Mouse (Mus musculus): ENCODE data around the gene Ddo. TPM values are rescaled to one million over a fixed set of nuclear protein-coding genes. Genes with fewer than 3 reads are reported as not detected.

Ddo gene
- total and polyA plus RNA-seq, 3 experiments, result 33.5 to 34.1 (median 33.8) TPM

DNA sequence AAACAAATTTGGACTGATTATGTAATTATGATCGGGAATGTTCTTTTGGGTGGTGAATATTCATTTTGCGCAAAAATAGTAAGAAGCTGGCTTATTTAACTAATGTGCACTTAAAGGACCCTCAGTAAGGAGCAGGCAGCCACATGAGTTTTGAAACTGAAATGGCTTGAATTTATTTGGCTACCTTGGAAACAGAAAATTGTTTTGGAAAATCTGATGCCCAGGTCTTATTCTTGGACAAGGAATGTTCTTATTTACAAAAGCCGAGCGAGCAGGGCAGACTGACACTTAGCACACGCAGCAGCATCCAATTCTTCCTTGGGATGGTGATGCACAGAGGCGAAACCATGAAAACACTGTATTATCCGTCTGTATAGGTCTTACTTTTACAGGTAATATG is 81.3 kb downstream of the Ddo start:
- TF ChIP-seq POLR2A (IDR thresholded peaks at IDR 0.05; ENCODE audit: insufficient read depth, low read depth, low read length) (no peak), EP300 (IDR thresholded peaks at IDR 0.05; ENCODE audit: insufficient read depth, low read depth, low read length) (no peak), CTCF (IDR thresholded peaks at IDR 0.05) (no peak)
- Histone ChIP-seq H3K79me2 (replicated peaks; ENCODE audit: control insufficient read depth, insufficient read depth, low read length) (no peaks in the 10 kb centered on the region), H3K9ac (ENCODE audit: low read depth, low read length) (no peak overlapping the region), H3K27ac (no peak overlapping the region), H3K36me3 (ENCODE audit: control insufficient read depth, insufficient read depth, low read length) (no peaks in the 10 kb centered on the region), H3K27me3 (ENCODE audit: control insufficient read depth, insufficient read depth, low read length) (no peaks in the 10 kb centered on the region), H3K4me3 (no peak overlapping the region), H3K4me1 (ENCODE audit: control insufficient read depth, insufficient read depth, low read length) (no peaks in the 10 kb centered on the region)
- intact Hi-C loops (cut with DNase I), result no loop called here
- 72% methylated on average over 7 of the region's 7 CpGs for WGBS
- DNase-seq, result no peak

DNA sequence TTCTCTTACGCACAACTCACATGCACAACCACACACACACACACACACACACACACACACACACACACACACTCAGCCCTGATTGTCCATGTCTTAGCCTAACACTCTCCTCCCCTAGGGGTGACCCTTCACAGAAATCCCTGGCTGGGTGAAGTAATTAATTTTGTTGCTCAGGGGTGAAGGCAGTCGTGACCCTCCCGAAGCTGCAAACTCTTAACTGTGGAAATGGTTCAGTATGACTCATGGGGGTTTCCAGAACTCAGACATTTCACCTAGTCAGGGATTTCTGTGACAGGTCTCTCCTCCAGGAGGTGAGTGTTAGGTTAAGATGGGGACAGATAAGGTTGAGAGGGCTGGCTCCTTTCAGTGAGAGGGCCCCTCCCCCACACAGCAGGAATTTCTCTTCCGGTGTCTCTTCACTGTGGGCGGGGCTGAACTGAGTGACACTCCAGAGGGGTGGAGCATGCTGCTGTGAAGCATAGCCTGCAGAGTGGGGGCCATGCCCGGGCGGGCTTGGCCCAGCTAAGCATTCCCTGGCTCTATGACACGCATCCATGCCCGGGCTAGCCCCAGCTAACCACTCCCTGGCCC is 83.3 kb downstream of the Ddo start:
- Histone ChIP-seq H3K36me3 (ENCODE audit: control insufficient read depth, insufficient read depth, low read length) (no peaks in the 10 kb centered on the region), H3K4me3 (no peak overlapping the region), H3K27ac (no peak overlapping the region), H3K79me2 (replicated peaks; ENCODE audit: control insufficient read depth, insufficient read depth, low read length) (no peaks in the 10 kb centered on the region), H3K4me1 (ENCODE audit: control insufficient read depth, insufficient read depth, low read length) (no peaks in the 10 kb centered on the region), H3K27me3 (ENCODE audit: control insufficient read depth, insufficient read depth, low read length) (no peaks in the 10 kb centered on the region), H3K9ac (ENCODE audit: low read depth, low read length) (no peak overlapping the region)
- intact Hi-C loops (cut with DNase I), result no loop called here
- no peak for DNase-seq
- no peak for TF ChIP-seq CTCF (IDR thresholded peaks at IDR 0.05)
- TF ChIP-seq EP300 (IDR thresholded peaks at IDR 0.05; ENCODE audit: insufficient read depth, low read depth, low read length), result no peak
- no peak for TF ChIP-seq POLR2A (IDR thresholded peaks at IDR 0.05; ENCODE audit: insufficient read depth, low read depth, low read length)
- 38% methylated on average over 9 of the region's 9 CpGs for WGBS

DNA sequence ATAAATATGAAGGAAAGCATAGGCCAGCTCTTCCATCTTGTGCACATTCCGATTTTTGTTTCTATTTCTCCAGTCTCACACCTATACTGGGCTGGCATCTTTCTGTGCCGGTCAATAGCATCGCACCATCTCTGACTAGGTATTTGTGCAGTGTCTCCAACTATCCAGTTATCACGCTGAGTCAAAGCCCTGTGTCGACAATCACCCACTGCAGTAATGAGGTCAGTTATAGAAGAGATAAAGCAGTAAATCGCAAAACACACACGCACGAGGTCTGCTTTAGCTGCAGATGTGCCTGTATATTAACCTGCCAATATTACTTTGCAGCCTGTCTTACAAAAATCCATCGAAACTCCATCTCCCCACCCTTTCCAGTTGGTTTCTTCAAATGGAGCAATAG is 84.0 kb downstream of the Ddo start:
- no peak overlapping the region for H3K4me3 ChIP-seq
- H3K4me1 ChIP-seq (ENCODE audit: control insufficient read depth, insufficient read depth, low read length), result no peaks in the 10 kb centered on the region
- WGBS, result 75% methylated on average over 9 of the region's 9 CpGs
- H3K9ac ChIP-seq (ENCODE audit: low read depth, low read length), result no peak overlapping the region
- H3K27me3 ChIP-seq (ENCODE audit: control insufficient read depth, insufficient read depth, low read length), result no peaks in the 10 kb centered on the region
- DNase-seq, result no peak
- no peaks in the 10 kb centered on the region for H3K79me2 ChIP-seq (replicated peaks; ENCODE audit: control insufficient read depth, insufficient read depth, low read length)
- H3K27ac ChIP-seq, result no peak overlapping the region
- intact Hi-C loops (cut with DNase I), result no loop called here
- H3K36me3 ChIP-seq (ENCODE audit: control insufficient read depth, insufficient read depth, low read length), result no peaks in the 10 kb centered on the region
- TF ChIP-seq EP300 (IDR thresholded peaks at IDR 0.05; ENCODE audit: insufficient read depth, low read depth, low read length) (no peak), CTCF (IDR thresholded peaks at IDR 0.05) (no peak), POLR2A (IDR thresholded peaks at IDR 0.05; ENCODE audit: insufficient read depth, low read depth, low read length) (no peak)

DNA sequence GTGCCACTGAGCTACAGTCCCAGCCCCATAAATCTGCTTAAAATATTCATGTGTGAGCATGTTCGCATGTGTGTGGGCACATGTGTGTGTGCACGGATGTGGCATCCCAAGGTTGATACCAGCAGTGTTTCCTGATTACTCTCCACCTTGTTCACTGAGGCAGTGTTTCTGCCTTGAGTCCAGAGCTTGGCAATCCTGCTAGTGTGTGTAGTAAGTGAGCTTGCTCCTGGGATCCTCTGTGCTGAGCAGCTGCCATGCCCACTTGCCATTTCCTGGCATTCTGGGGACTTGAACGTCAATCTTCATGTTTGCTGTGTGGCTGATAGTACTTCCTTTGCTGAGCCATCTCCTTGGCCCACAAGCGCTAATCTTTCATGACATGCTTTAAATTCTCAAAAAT is 85.3 kb downstream of the Ddo start:
- Histone ChIP-seq H3K4me3 (no peak overlapping the region), H3K4me1 (ENCODE audit: control insufficient read depth, insufficient read depth, low read length) (no peaks in the 10 kb centered on the region), H3K36me3 (ENCODE audit: control insufficient read depth, insufficient read depth, low read length) (no peaks in the 10 kb centered on the region), H3K27me3 (ENCODE audit: control insufficient read depth, insufficient read depth, low read length) (no peaks in the 10 kb centered on the region), H3K79me2 (replicated peaks; ENCODE audit: control insufficient read depth, insufficient read depth, low read length) (no peaks in the 10 kb centered on the region), H3K9ac (ENCODE audit: low read depth, low read length) (no peak overlapping the region), H3K27ac (no peak overlapping the region)
- no peak for TF ChIP-seq CTCF (IDR thresholded peaks at IDR 0.05)
- no peak for TF ChIP-seq EP300 (IDR thresholded peaks at IDR 0.05; ENCODE audit: insufficient read depth, low read depth, low read length)
- no peak for TF ChIP-seq POLR2A (IDR thresholded peaks at IDR 0.05; ENCODE audit: insufficient read depth, low read depth, low read length)
- intact Hi-C loops (cut with DNase I), result no loop called here
- 81% methylated on average over 4 of the region's 4 CpGs for WGBS
- no peak for DNase-seq

DNA sequence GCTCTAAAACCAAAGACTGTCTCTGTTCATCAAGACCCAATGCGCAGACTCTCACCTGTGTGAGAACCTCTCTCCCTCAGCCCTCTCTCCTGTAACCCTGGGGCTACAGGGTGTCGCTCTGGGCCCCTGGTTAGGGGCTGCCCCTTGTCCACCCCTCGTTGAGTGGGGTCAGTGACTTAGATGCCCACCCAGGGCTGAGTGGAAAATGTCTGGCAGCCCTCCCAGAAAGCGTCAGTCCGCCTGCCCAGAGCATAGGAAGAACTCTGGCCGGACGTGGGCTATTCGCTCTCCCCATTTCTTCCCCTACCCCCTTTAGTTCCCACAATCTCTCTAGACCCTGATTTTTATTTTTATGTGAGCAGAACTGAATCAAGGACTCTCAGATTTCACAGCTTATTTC is 86.5 kb downstream of the Ddo start:
- Histone ChIP-seq H3K36me3 (ENCODE audit: control insufficient read depth, insufficient read depth, low read length) (no peaks in the 10 kb centered on the region), H3K4me3 (no peak overlapping the region), H3K27ac (no peak overlapping the region), H3K4me1 (ENCODE audit: control insufficient read depth, insufficient read depth, low read length) (no peaks in the 10 kb centered on the region), H3K27me3 (ENCODE audit: control insufficient read depth, insufficient read depth, low read length) (no peaks in the 10 kb centered on the region), H3K9ac (ENCODE audit: low read depth, low read length) (no peak overlapping the region), H3K79me2 (replicated peaks; ENCODE audit: control insufficient read depth, insufficient read depth, low read length) (no peaks in the 10 kb centered on the region)
- intact Hi-C loops (cut with DNase I), result no loop called here
- no peak for DNase-seq
- TF ChIP-seq EP300 (IDR thresholded peaks at IDR 0.05; ENCODE audit: insufficient read depth, low read depth, low read length) (no peak), POLR2A (IDR thresholded peaks at IDR 0.05; ENCODE audit: insufficient read depth, low read depth, low read length) (no peak), CTCF (IDR thresholded peaks at IDR 0.05) (no peak)
- WGBS, result 50% methylated on average over 8 of the region's 8 CpGs

DNA sequence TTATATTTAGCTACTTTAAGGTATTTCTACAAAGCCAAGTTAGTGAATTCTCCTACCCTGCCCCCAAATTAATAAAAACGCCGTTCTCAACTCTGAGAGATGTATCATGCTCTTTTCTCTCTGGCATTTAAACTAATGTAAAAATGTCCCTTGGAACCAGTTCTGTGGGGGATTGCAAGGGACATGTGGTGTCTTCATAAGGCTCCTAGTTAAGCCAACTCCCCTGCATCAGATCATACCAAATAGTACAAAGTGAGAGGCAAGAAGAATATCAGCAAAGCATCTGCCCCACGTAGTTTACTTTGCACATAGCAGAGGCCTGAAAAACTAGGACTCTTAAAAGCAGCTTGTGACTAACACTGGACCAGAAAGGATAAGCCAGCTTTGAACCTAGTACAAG is 86.9 kb downstream of the Ddo start:
- DNase-seq, result no peak
- TF ChIP-seq CTCF (IDR thresholded peaks at IDR 0.05), result no peak
- no peak for TF ChIP-seq EP300 (IDR thresholded peaks at IDR 0.05; ENCODE audit: insufficient read depth, low read depth, low read length)
- no peak for TF ChIP-seq POLR2A (IDR thresholded peaks at IDR 0.05; ENCODE audit: insufficient read depth, low read depth, low read length)
- Histone ChIP-seq H3K79me2 (replicated peaks; ENCODE audit: control insufficient read depth, insufficient read depth, low read length) (no peaks in the 10 kb centered on the region), H3K27me3 (ENCODE audit: control insufficient read depth, insufficient read depth, low read length) (no peaks in the 10 kb centered on the region), H3K27ac (no peak overlapping the region), H3K4me3 (no peak overlapping the region), H3K4me1 (ENCODE audit: control insufficient read depth, insufficient read depth, low read length) (no peaks in the 10 kb centered on the region), H3K9ac (ENCODE audit: low read depth, low read length) (no peak overlapping the region), H3K36me3 (ENCODE audit: control insufficient read depth, insufficient read depth, low read length) (no peaks in the 10 kb centered on the region)
- WGBS, result 75% methylated on average over 3 of the region's 3 CpGs
- intact Hi-C loops (cut with DNase I), result no loop called here

All from heart, adult 2 months (tissue).